Mouse (Mus musculus): Measurements from ENCODE around the gene Naaladl2.

DNA sequence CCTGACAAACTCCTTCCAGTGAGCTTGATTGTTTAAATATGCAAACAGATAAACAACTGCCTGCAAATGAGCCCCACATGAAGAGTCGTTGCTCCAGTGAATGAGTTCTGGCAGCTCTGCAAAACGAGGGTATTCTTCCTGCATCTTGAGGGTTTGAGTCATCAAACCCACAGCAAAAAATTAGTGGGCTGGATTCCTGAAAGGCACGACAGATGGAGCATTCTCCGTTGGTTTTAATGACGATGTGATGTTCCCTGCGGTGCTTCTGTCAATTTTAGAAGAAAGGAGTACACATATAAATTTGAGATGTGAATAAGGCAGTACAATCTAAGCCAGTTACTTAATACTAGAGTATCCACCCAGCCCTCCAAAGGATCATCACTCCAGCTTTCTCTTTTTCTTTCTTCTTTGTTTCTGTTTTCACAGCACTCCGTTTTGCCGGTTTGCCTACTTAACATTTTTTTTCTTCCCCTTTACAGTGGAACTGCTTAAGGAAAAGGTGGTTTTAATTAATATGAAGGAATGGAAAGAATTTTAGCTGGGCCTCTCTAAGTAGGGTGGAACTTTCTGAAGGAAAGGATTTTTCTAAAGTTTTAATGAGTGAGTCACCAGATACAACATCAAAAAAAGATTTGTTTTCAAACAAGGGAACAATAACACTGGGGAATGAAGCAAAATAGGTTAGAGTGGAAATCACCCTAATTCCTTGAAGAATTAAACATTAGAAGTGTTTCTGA is 1.1 kb upstream of the Naaladl2 start:
- TF ChIP-seq POLR2A (IDR thresholded peaks at IDR 0.05; ENCODE audit: low read depth, low read length) = no peak
- TF ChIP-seq CTCF (conservative IDR thresholded peaks at IDR 0.05; ENCODE audit: insufficient read depth, insufficient read length, low read depth, low read length) = no peak

All from kidney, adult 2 months (tissue).